Mouse (Mus musculus) activated CD4-positive, CD25-positive, alpha-beta regulatory T cell, adult 9 weeks (primary cell): ENCODE measurements around the gene Capn3. TPM values are rescaled to one million over a fixed set of nuclear protein-coding genes. Genes with fewer than 3 reads are reported as not detected.

Source experiments
- polyA plus RNA-seq: library from polyadenylated mRNA; unstranded; fragments of 100-300 nt; shearing (Covaris generic); gene quantifications from one replicate; pipeline ENCODE4 v1.2.1, GENCODE M21; 2017

Gene Capn3
- polyA plus RNA-seq = 71.0 TPM

DNA sequence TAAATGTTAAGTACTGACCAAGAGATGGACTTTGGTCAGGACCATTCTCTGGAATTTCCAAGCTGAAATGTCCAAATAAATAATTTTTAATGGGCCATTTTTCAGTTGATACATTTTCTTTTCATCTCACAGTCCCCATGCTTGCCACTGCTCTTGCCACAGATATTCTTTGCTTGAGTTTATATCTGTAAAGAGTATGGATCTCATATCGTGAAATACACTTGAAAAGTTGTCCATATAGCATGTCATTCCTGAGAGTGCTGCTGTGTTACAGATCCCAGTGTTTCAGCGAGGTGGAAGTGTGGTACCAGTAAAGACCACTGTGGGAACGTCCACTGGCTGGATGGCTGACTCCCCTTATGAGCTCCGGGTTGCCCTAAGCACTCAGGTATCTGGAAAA, at the start of gene Capn3:
TSS of gene Capn3 (plus strand) at position 301 of the 400 bp plus-strand sequence.

Other genes with a start within 250 kb of the Capn3 start
- gene Pla2g4e, start 210.7 kb upstream of the Capn3 start, polyA plus RNA-seq = not detected
- not detected for gene Pla2g4d, start 166.8 kb upstream of the Capn3 start, polyA plus RNA-seq
- gene Pla2g4f, start 141.9 kb upstream of the Capn3 start, polyA plus RNA-seq = 5.6 TPM
- 51.4 TPM for gene Vps39, start 102.9 kb upstream of the Capn3 start, polyA plus RNA-seq
- 27.0 TPM for gene Ganc, start 52.1 kb upstream of the Capn3 start, polyA plus RNA-seq
- gene Tmem87a, start 51.9 kb upstream of the Capn3 start, polyA plus RNA-seq = 32.4 TPM
- gene Zfp106, start 107.8 kb downstream of the Capn3 start, polyA plus RNA-seq = 48.8 TPM
- gene Snap23, start 111.7 kb downstream of the Capn3 start, polyA plus RNA-seq = 57.0 TPM
- gene Haus2, start 153.4 kb downstream of the Capn3 start, polyA plus RNA-seq = 21.9 TPM
- gene Lrrc57, start 153.5 kb downstream of the Capn3 start, polyA plus RNA-seq = 34.4 TPM
- 0.29 TPM for gene Stard9, start 173.1 kb downstream of the Capn3 start, polyA plus RNA-seq